Mouse (Mus musculus): Measurements from ENCODE around the gene Acap2. TPM values are rescaled to one million over a fixed set of nuclear protein-coding genes. Genes with fewer than 3 reads are reported as not detected.

The Acap2 gene
- polyA plus RNA-seq, 1 experiment from 2014 or later: 14.8 TPM

- Histone ChIP-seq H3K9me3 (ENCODE audit: control insufficient read depth, low read length) (no peaks in the 10 kb centered on the region), H3K4me3 (ENCODE audit: low read depth, low read length) (no peak overlapping the region), H3K27ac (replicated peaks) (no peak overlapping the region), H3K27me3 (ENCODE audit: control insufficient read depth, insufficient read depth, low read length) (no peaks in the 10 kb centered on the region), H3K9ac (ENCODE audit: low read length) (no peak overlapping the region), H3K36me3 (ENCODE audit: control insufficient read depth, insufficient read depth, low read length) (no peaks in the 10 kb centered on the region), H3K4me1 (replicated peaks; ENCODE audit: control insufficient read depth, insufficient read depth) (no peaks in the 10 kb centered on the region), H3K4me2 (replicated peaks; ENCODE audit: low read depth) (no peak overlapping the region)
- DNase-seq (ENCODE audit: low spot score) (no peak), ATAC-seq (ENCODE audit: low FRiP score, low TSS enrichment) (no peak)
- WGBS: 87% methylated on average over 6 of the region's 6 CpGs
- TF ChIP-seq CTCF (IDR thresholded peaks at IDR 0.05; ENCODE audit: low read depth): no peak
- no peak for TF ChIP-seq EP300 (optimal IDR thresholded peaks at IDR 0.05)
These were observed 12.4 kb upstream of the Acap2 start for GRCm38 (mm10) chr16:31213463-31213862.

- WGBS: 44% methylated on average over 9 of the region's 9 CpGs
- TF ChIP-seq EP300 (optimal IDR thresholded peaks at IDR 0.05) (no peak), CTCF (IDR thresholded peaks at IDR 0.05; ENCODE audit: low read depth) (no peak)
These were observed 10.5 kb upstream of the Acap2 start for GRCm38 (mm10) chr16:31211503-31211902.

GRCm38 (mm10) chr16:31210453-31210852 is 9.4 kb upstream of the Acap2 start:
- no peak overlapping the region for H3K4me3 ChIP-seq (ENCODE audit: low read depth, low read length)
- 49% methylated on average over 4 of the region's 4 CpGs for WGBS
- no peaks in the 10 kb centered on the region for H3K36me3 ChIP-seq (ENCODE audit: control insufficient read depth, insufficient read depth, low read length)
- no peak for TF ChIP-seq EP300 (optimal IDR thresholded peaks at IDR 0.05)
- no peak for TF ChIP-seq CTCF (IDR thresholded peaks at IDR 0.05; ENCODE audit: low read depth)
- peak overlapping the region; percentile 56 for H3K27ac ChIP-seq (replicated peaks)
- DNase-seq (ENCODE audit: low spot score) (no peak), ATAC-seq (ENCODE audit: low FRiP score, low TSS enrichment) (peak; percentile 42; the same call in 1 of the 2 replicates)
- H3K9me3 ChIP-seq (ENCODE audit: control insufficient read depth, low read length): no peaks in the 10 kb centered on the region
- no peak overlapping the region for H3K4me2 ChIP-seq (replicated peaks; ENCODE audit: low read depth)
- no peak overlapping the region for H3K9ac ChIP-seq (ENCODE audit: low read length)
- no peaks in the 10 kb centered on the region for H3K4me1 ChIP-seq (replicated peaks; ENCODE audit: control insufficient read depth, insufficient read depth)
- H3K27me3 ChIP-seq (ENCODE audit: control insufficient read depth, insufficient read depth, low read length): no peaks in the 10 kb centered on the region

More at GRCm38 (mm10) chr16:31211503-31211902, 10.5 kb upstream of the Acap2 start:
- 0 out of 2 replicates have a peak, but pooled peaks have one; percentile 26 for ATAC-seq (ENCODE audit: low FRiP score, low TSS enrichment)
- no peaks in the 10 kb centered on the region for H3K36me3 ChIP-seq (ENCODE audit: control insufficient read depth, insufficient read depth, low read length)
- no peak overlapping the region for H3K4me3 ChIP-seq (ENCODE audit: low read depth, low read length)
- no peaks in the 10 kb centered on the region for H3K27me3 ChIP-seq (ENCODE audit: control insufficient read depth, insufficient read depth, low read length)
- no peak overlapping the region for H3K9ac ChIP-seq (ENCODE audit: low read length)
- no peak for DNase-seq (ENCODE audit: low spot score)
- no peak overlapping the region for H3K4me2 ChIP-seq (replicated peaks; ENCODE audit: low read depth)
- H3K27ac ChIP-seq (replicated peaks): no peak overlapping the region
- no peaks in the 10 kb centered on the region for H3K4me1 ChIP-seq (replicated peaks; ENCODE audit: control insufficient read depth, insufficient read depth)
- no peaks in the 10 kb centered on the region for H3K9me3 ChIP-seq (ENCODE audit: control insufficient read depth, low read length)

- H3K27ac ChIP-seq (replicated peaks): peak overlapping the region; percentile 56
- H3K4me3 ChIP-seq (ENCODE audit: low read depth, low read length): no peak overlapping the region
- TF ChIP-seq EP300 (optimal IDR thresholded peaks at IDR 0.05): no peak
- no peak for TF ChIP-seq CTCF (IDR thresholded peaks at IDR 0.05; ENCODE audit: low read depth)
- no peak overlapping the region for H3K4me2 ChIP-seq (replicated peaks; ENCODE audit: low read depth)
- 55% methylated on average over 5 of the region's 5 CpGs for WGBS
- H3K9ac ChIP-seq (ENCODE audit: low read length): no peak overlapping the region
- no peaks in the 10 kb centered on the region for H3K27me3 ChIP-seq (ENCODE audit: control insufficient read depth, insufficient read depth, low read length)
- ATAC-seq (ENCODE audit: low FRiP score, low TSS enrichment): 0 out of 2 replicates have a peak, but pooled peaks have one; percentile 28
- H3K4me1 ChIP-seq (replicated peaks; ENCODE audit: control insufficient read depth, insufficient read depth): no peaks in the 10 kb centered on the region
- no peaks in the 10 kb centered on the region for H3K36me3 ChIP-seq (ENCODE audit: control insufficient read depth, insufficient read depth, low read length)
- no peaks in the 10 kb centered on the region for H3K9me3 ChIP-seq (ENCODE audit: control insufficient read depth, low read length)
- DNase-seq (ENCODE audit: low spot score): no peak
These were observed 8.9 kb upstream of the Acap2 start for GRCm38 (mm10) chr16:31209911-31210310.

- H3K27me3 ChIP-seq (ENCODE audit: control insufficient read depth, insufficient read depth, low read length): no peaks in the 10 kb centered on the region
- no peak for DNase-seq (ENCODE audit: low spot score)
- no peak overlapping the region for H3K27ac ChIP-seq (replicated peaks)
- no peak overlapping the region for H3K4me2 ChIP-seq (replicated peaks; ENCODE audit: low read depth)
- no peak overlapping the region for H3K9ac ChIP-seq (ENCODE audit: low read length)
- H3K9me3 ChIP-seq (ENCODE audit: control insufficient read depth, low read length): no peaks in the 10 kb centered on the region
- TF ChIP-seq EP300 (optimal IDR thresholded peaks at IDR 0.05): no peak
- TF ChIP-seq CTCF (IDR thresholded peaks at IDR 0.05; ENCODE audit: low read depth): no peak
- no peaks in the 10 kb centered on the region for H3K4me1 ChIP-seq (replicated peaks; ENCODE audit: control insufficient read depth, insufficient read depth)
- WGBS: 60% methylated on average over 5 of the region's 7 CpGs
- no peak overlapping the region for H3K4me3 ChIP-seq (ENCODE audit: low read depth, low read length)
- ATAC-seq (ENCODE audit: low FRiP score, low TSS enrichment): no peak
- no peaks in the 10 kb centered on the region for H3K36me3 ChIP-seq (ENCODE audit: control insufficient read depth, insufficient read depth, low read length)
These were observed 4.7 kb upstream of the Acap2 start for GRCm38 (mm10) chr16:31205726-31206125.

- H3K27ac ChIP-seq (replicated peaks): no peak overlapping the region
- no peaks in the 10 kb centered on the region for H3K4me1 ChIP-seq (replicated peaks; ENCODE audit: control insufficient read depth, insufficient read depth)
- ATAC-seq (ENCODE audit: low FRiP score, low TSS enrichment) (no peak), DNase-seq (ENCODE audit: low spot score) (no peak)
- no peak overlapping the region for H3K4me3 ChIP-seq (ENCODE audit: low read depth, low read length)
- H3K27me3 ChIP-seq (ENCODE audit: control insufficient read depth, insufficient read depth, low read length): no peaks in the 10 kb centered on the region
- H3K36me3 ChIP-seq (ENCODE audit: control insufficient read depth, insufficient read depth, low read length): no peaks in the 10 kb centered on the region
- H3K9ac ChIP-seq (ENCODE audit: low read length): no peak overlapping the region
- H3K4me2 ChIP-seq (replicated peaks; ENCODE audit: low read depth): no peak overlapping the region
- WGBS: 84% methylated on average over 8 of the region's 8 CpGs
- H3K9me3 ChIP-seq (ENCODE audit: control insufficient read depth, low read length): no peaks in the 10 kb centered on the region
- no peak for TF ChIP-seq CTCF (IDR thresholded peaks at IDR 0.05; ENCODE audit: low read depth)
- no peak for TF ChIP-seq EP300 (optimal IDR thresholded peaks at IDR 0.05)
These were observed 4.1 kb upstream of the Acap2 start for GRCm38 (mm10) chr16:31205187-31205586.
